ENCODE assay signal across 17 mouse cellular contexts in the genomic region with DNA sequence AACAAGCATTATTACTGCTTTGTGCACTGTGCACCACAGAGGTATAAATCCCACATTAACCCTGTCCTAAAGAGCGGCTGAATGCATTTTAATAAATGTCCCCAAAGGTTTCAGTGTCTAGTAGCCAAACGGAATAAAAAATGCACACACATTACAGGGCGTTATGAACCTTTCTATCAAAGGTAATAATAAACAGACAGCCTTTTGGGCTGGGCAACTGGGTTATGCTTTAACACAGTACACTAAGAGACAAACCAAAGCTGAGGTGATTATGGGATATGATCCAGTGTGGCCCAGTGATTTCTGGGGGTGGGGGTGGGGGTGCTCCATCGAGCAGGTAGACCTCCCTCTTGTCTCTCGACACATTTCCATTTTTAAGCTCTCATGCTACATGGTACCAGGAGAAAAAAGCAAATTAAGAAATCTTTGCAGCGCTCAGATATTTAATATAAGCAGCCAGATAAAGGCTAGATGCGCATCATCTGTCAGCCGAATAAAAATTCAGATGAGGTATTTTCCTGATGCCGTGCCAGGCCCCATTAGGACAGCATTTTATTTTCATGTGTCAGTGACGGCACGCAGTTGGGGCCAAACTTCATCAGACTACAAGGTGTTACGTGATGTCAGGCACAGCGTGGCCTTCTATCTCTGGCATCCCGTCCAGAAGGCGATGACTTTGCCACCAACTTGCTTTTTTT. TPM values are rescaled to one million over a fixed set of nuclear protein-coding genes. Genes with fewer than 3 reads are reported as not detected.
DNase-seq lines count a peak whose midpoint lies in the region; ATAC-seq and TF ChIP-seq lines count a peak whose summit lies in the region.
"Had no signal": no experiment of that assay in that cellular context is flagged by ENCODE, and none has a peak within 500 bp of the region (broad histone marks: within the 10 kb centered on the region; RNA-seq: fewer than 3 reads in every experiment).

No protein-coding gene starts in this region.

- H3K27me3 ChIP-seq in forebrain, embryonic 14.5 days (replicated peaks; ENCODE audit: control insufficient read depth, insufficient read depth, low read length), result no peaks in the 10 kb centered on the region
- H3K27me3 ChIP-seq in forebrain, embryonic 10.5 days (ENCODE audit: poor library complexity, severe bottlenecking), result peaks cover 21% of the 10 kb centered on the region
- H3K27me3 ChIP-seq in Patski, result no peaks in the 10 kb centered on the region
- no peaks in the 10 kb centered on the region for H3K27me3 ChIP-seq in heart, embryonic 16.5 days (ENCODE audit: control insufficient read depth, insufficient read depth, low read length)
- H3K27me3 ChIP-seq: CH12.LX; liver, embryonic 12.5 days had no signal

- H3K4me2 ChIP-seq in forebrain, embryonic 14.5 days (ENCODE audit: low read length), result no peak overlapping the region
- peak overlapping the region; percentile 6; the same call in 1 of the 2 replicates for H3K4me2 ChIP-seq in heart, embryonic 16.5 days (ENCODE audit: low read depth, low read length)
- H3K4me2 ChIP-seq: liver, embryonic 12.5 days; midbrain, embryonic 13.5 days had no signal

- no peak overlapping the region for H3K9ac ChIP-seq in forebrain, embryonic 14.5 days (ENCODE audit: low read length)
- no peak overlapping the region for H3K9ac ChIP-seq in heart, embryonic 16.5 days (ENCODE audit: low read length)
- H3K9ac ChIP-seq: liver, embryonic 12.5 days; midbrain, embryonic 13.5 days had no signal

- no peak for ATAC-seq in forebrain, embryonic 14.5 days
- ATAC-seq in Patski, result no peak
- no peak for ATAC-seq in heart, embryonic 16.5 days (replicated peaks; ENCODE audit: extremely low read depth, insufficient read depth, low FRiP score)
- ATAC-seq in inflammation-experienced regulatory T-cells, adult 6 months, result no peak
- ATAC-seq: hindbrain, embryonic 16.5 days; liver, embryonic 12.5 days; midbrain, embryonic 13.5 days had no signal

- H3K9me3 ChIP-seq in forebrain, embryonic 14.5 days (replicated peaks; ENCODE audit: control insufficient read depth, low read length), result no peaks in the 10 kb centered on the region
- H3K9me3 ChIP-seq in forebrain, embryonic 10.5 days, result no peaks in the 10 kb centered on the region
- H3K9me3 ChIP-seq in heart, embryonic 16.5 days (replicated peaks; ENCODE audit: control insufficient read depth, low read length), result no peaks in the 10 kb centered on the region
- H3K9me3 ChIP-seq: liver, embryonic 12.5 days; midbrain, embryonic 13.5 days had no signal

- DNase-seq in forebrain, embryonic 14.5 days (ENCODE audit: low spot score), result peak; percentile 36
- no peak for DNase-seq in forebrain, embryonic 10.5 days (ENCODE audit: extremely low spot score, low spot score)
- DNase-seq in kidney, adult 8-10 months, result peak; percentile 18 to 32
- no peak for DNase-seq in kidney, adult 18-20 months
- DNase-seq in Patski (ENCODE audit: low read depth, low spot score) (peak; percentile 53), adipocyte (ENCODE audit: low spot score) (no peak)
- DNase-seq: adrenal gland, postnatal 25 days; cerebellum, adult 9-11 months; layer of hippocampus, adult 9-11 months; thymus, postnatal 14 days had no signal

- no peaks in the 10 kb centered on the region for H3K36me3 ChIP-seq in forebrain, embryonic 14.5 days (ENCODE audit: control insufficient read depth, insufficient read depth, low read length)
- no peaks in the 10 kb centered on the region for H3K36me3 ChIP-seq in forebrain, embryonic 10.5 days (replicated peaks)
- H3K36me3 ChIP-seq in heart, embryonic 16.5 days (ENCODE audit: control insufficient read depth, insufficient read depth), result no peaks in the 10 kb centered on the region
- H3K36me3 ChIP-seq: liver, embryonic 12.5 days; midbrain, embryonic 13.5 days had no signal

- POLR2A ChIA-PET in Patski (lab: Charles Lee), result interaction anchor here (0.6 kb wide), 1 partner anchor 39 kb away, joined by 4 read pairs; no protein-coding TSS in a partner anchor

- in situ Hi-C loops in Patski (cut with MboI; ENCODE audit: low pct_unique_long_range_greater_than_20kb), result no loop called here

- no peak overlapping the region for H3K4me3 ChIP-seq in forebrain, embryonic 14.5 days (ENCODE audit: low read depth, low read length)
- H3K4me3 ChIP-seq in forebrain, embryonic 10.5 days, result no peak overlapping the region
- no peak overlapping the region for H3K4me3 ChIP-seq in heart, embryonic 16.5 days (ENCODE audit: low read length)
- H3K4me3 ChIP-seq: liver, embryonic 12.5 days; midbrain, embryonic 13.5 days had no signal

- H3K4me1 ChIP-seq in forebrain, embryonic 14.5 days (ENCODE audit: control insufficient read depth, insufficient read depth, low read length), result peaks cover 10% of the 10 kb centered on the region
- H3K4me1 ChIP-seq in forebrain, embryonic 10.5 days, result peaks cover 32% of the 10 kb centered on the region
- H3K4me1 ChIP-seq in heart, embryonic 16.5 days (ENCODE audit: control insufficient read depth, insufficient read depth, low read length), result peaks cover 14% of the 10 kb centered on the region
- H3K4me1 ChIP-seq: liver, embryonic 12.5 days had no signal

- WGBS in forebrain, embryonic 14.5 days, result 81% methylated on average over 15 of the region's 15 CpGs
- WGBS in forebrain, embryonic 10.5 days, result 91% methylated on average over 15 of the region's 15 CpGs
- 55% methylated on average over 15 of the region's 15 CpGs for WGBS in heart, embryonic 16.5 days

- H3K27ac ChIP-seq in forebrain, embryonic 14.5 days (ENCODE audit: low read depth, low read length), result no peak overlapping the region
- no peak overlapping the region for H3K27ac ChIP-seq in forebrain, embryonic 10.5 days
- no peak overlapping the region for H3K27ac ChIP-seq in heart, embryonic 16.5 days (ENCODE audit: low read length)
- H3K27ac ChIP-seq: liver, embryonic 12.5 days; midbrain, embryonic 13.5 days; stomach, postnatal 0 days had no signal

- no peak for TF ChIP-seq CTCF in Patski (IDR thresholded peaks at IDR 0.05)

- CTCF ChIA-PET in Patski (lab: Charles Lee), result interaction anchor here (1.8 kb wide), 1 partner anchor 218 kb away, joined by 4 read pairs; no protein-coding TSS in a partner anchor

RNA-seq across cellular contexts. Expression of a gene that starts 51.6 kb away (rescaled TPM):
- 1.4 and 1.5 TPM in 2 replicates for polyA plus RNA-seq in forebrain, embryonic 14.5 days (2014; fragmentation: Nextera tagmentation; extraction: Ambion mirVana)
- polyA plus RNA-seq in forebrain, embryonic 10.5 days (2016; fragmentation: Nextera tagmentation; extraction: Ambion mirVana), result 11.8 and 12.2 TPM in 2 replicates
- 64.4 TPM for polyA plus RNA-seq in Patski (2021)
- 13.4 and 16.6 TPM in 2 replicates for polyA plus RNA-seq in heart, embryonic 16.5 days (2015; fragmentation: Nextera tagmentation; extraction: Ambion mirVana)
- not detected for polyA plus RNA-seq in inflammation-experienced regulatory T-cells, adult 6 months (2017; shearing (Covaris generic))

Comparison
In these comparisons a context has a peak if more than half of its experiments do, and no peak if none do; other contexts are left out.
1. DNase-seq: peak in forebrain, embryonic 14.5 days (single experiment), kidney, adult 8-10 months (2 of 2) and Patski (single experiment); none in forebrain, embryonic 10.5 days (single experiment), kidney, adult 18-20 months (single experiment) and adipocyte (single experiment).